ENCODE assay signal across 9 mouse cellular contexts in genomic region chr6:140853508-140853907, GRCm38 (mm10).
DNase-seq lines count a peak whose midpoint lies in the region; TF ChIP-seq lines count a peak whose summit lies in the region.
"Had no signal": no experiment of that assay in that cellular context is flagged by ENCODE, and none has a peak within 500 bp of the region (broad histone marks: within the 10 kb centered on the region; RNA-seq: fewer than 3 reads in every experiment).

No protein-coding gene starts in this region.

- peaks cover 30% of the 10 kb centered on the region for H3K4me1 ChIP-seq in limb, embryonic 10.5 days
- H3K4me1 ChIP-seq in small intestine, adult 2 months (ENCODE audit: control insufficient read depth, insufficient read depth, insufficient read length, low read length), result no peaks in the 10 kb centered on the region

- no peaks in the 10 kb centered on the region for H3K9me3 ChIP-seq in limb, embryonic 10.5 days (replicated peaks)
- H3K9me3 ChIP-seq: neural tube, embryonic 13.5 days had no signal

- peak; percentile 51 for DNase-seq in gastrocnemius, adult 18-20 months (ENCODE audit: low spot score)
- DNase-seq in gastrocnemius, adult 8-10 months (ENCODE audit: low spot score in 2 of 2), result no peak
- peak; percentile 61 for DNase-seq in right cerebral cortex, adult 2 months (ENCODE audit: low spot score in 2 of 2)
- no peak for DNase-seq in right cerebral cortex, postnatal 25 days
- DNase-seq in c-Kit-positive CD71-positive TER-119-negative erythroid progenitor cells, embryonic 14.5 days (ENCODE audit: low read depth), result peak; percentile 3
- peak; percentile 59 to 78 for DNase-seq in heart, postnatal 10 days
- DNase-seq in limb, embryonic 10.5 days (ENCODE audit: low spot score), result peak; percentile 66

- H3K4me3 ChIP-seq in limb, embryonic 10.5 days, result no peak overlapping the region
- H3K4me3 ChIP-seq in small intestine, adult 2 months (ENCODE audit: low read depth, low read length), result no peak overlapping the region
- H3K4me3 ChIP-seq: neural tube, embryonic 13.5 days had no signal

- H3K36me3 ChIP-seq in limb, embryonic 10.5 days, result no peaks in the 10 kb centered on the region
- no peaks in the 10 kb centered on the region for H3K36me3 ChIP-seq in small intestine, adult 2 months (ENCODE audit: control insufficient read depth, insufficient read depth, low read length)
- H3K36me3 ChIP-seq: neural tube, embryonic 13.5 days had no signal

- H3K27ac ChIP-seq in limb, embryonic 10.5 days, result no peak overlapping the region
- H3K27ac ChIP-seq in small intestine, adult 2 months (ENCODE audit: insufficient read depth, low read depth, low read length), result no peak overlapping the region

- intact Hi-C loops in heart, postnatal 10 days (cut with DNase I), result loop anchor here (1.0 to 10.0 kb wide), 2 partner anchors 89 to 138 kb away; no protein-coding TSS in a partner anchor

- WGBS in limb, embryonic 10.5 days, result 50% methylated on average over 5 of the region's 5 CpGs
- WGBS in small intestine, adult 2 months, result 51% methylated on average over 5 of the region's 5 CpGs

- TF ChIP-seq POLR2A in small intestine, adult 2 months (IDR thresholded peaks at IDR 0.05; ENCODE audit: low read depth, low read length), result no peak

- H3K27me3 ChIP-seq in limb, embryonic 10.5 days (ENCODE audit: low read depth, poor library complexity, severe bottlenecking), result peaks cover 14% of the 10 kb centered on the region; the same call in 1 of the 2 replicates
- H3K27me3 ChIP-seq in small intestine, adult 2 months (ENCODE audit: control insufficient read depth, insufficient read depth, low read length), result peaks cover 3% of the 10 kb centered on the region; the same call in 1 of the 2 replicates
- H3K27me3 ChIP-seq: neural tube, embryonic 13.5 days had no signal

- peak; percentile 59; the same call in 1 of the 2 replicates for TF ChIP-seq CTCF in small intestine, adult 2 months (IDR thresholded peaks at IDR 0.05; ENCODE audit: extremely low read depth, insufficient read length, insufficient replicate concordance, low read depth, low read length)

Comparison
In these comparisons a context has a peak if more than half of its experiments do, and no peak if none do; other contexts are left out.
1. DNase-seq: peak in gastrocnemius, adult 18-20 months (single experiment), right cerebral cortex, adult 2 months (2 of 2), c-Kit-positive CD71-positive TER-119-negative erythroid progenitor cells, embryonic 14.5 days (single experiment), heart, postnatal 10 days (2 of 2) and limb, embryonic 10.5 days (single experiment); none in gastrocnemius, adult 8-10 months (0 of 2) and right cerebral cortex, postnatal 25 days (single experiment).